Mouse (Mus musculus): ENCODE data around the gene Gm973. TPM values are rescaled to one million over a fixed set of nuclear protein-coding genes. Genes with fewer than 3 reads are reported as not detected.
A peak's percentile ranks its signal among the peaks of the same experiment; 100 is the strongest.

Gene Gm973
- total RNA-seq (2022), result 10 to 100 TPM in 2 of 4 experiments, 1 to 10 TPM in 2; 2.2 to 59.5 (median 23.9) TPM

DNA sequence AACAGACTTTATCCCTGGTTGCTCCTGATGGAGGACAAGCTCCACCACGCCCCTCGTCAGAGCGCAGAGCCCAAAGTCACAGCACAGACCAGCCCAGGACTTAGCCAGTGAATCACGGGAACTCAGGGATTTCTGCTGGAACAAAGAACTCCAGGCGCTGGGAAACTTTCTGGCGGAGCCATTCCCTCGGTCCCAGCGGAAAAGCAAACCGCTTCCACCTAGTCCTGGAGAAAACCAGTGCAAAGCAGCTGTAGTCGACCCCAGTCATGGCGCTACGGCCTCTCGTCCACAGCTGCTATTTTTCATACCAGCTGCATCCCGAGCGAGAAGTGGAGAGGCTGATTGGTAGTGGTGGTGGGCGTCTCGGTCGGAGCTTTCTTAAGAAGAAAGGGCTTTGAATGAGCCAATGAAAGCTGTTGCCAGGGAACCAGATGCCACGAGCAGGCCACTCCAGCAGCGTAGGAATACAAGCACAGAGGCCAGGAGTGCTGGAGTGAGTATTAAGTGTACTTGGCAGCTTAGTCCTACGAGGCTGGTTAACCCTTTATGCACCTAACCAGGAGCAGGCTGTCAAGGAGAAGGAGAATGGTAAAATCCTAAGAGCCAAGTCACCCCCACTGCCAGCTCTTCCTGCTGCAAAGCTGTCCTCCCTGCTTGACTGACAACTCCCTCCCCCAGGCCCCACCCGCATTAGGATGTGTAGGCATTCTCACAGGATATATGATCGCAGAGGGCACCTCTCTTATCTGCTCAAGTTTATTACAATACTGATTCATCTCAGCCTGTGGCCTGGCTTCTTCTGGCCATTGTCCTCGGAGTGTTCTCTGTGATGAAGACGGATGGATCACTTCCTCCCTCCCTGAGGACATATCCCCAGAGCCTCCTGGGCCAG, at the start of gene Gm973:
Gm973 (plus strand) TSS at position 239 of the 892 bp plus-strand sequence.
- DNase-seq, result no peak

DNA sequence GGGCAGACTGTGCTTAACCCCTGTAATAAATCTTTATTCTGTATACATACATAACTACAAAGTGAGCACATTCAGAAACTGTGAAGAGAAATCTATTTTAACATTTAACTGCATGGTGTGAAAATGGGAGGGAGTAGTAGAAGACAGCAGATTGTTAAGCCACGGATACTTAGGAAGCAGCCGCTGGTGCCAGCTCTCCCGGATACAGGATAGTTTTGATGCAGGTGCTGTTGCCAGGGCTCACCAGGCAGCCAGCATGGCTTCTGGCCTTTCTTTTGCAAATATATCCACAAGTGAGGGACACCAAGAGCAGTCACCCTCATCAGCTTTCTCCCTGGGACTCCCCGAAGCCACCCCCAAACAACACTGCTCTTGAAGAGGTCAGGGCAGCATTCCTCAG, 46.9 kb upstream of the Gm973 start:
- no peak for DNase-seq

DNA sequence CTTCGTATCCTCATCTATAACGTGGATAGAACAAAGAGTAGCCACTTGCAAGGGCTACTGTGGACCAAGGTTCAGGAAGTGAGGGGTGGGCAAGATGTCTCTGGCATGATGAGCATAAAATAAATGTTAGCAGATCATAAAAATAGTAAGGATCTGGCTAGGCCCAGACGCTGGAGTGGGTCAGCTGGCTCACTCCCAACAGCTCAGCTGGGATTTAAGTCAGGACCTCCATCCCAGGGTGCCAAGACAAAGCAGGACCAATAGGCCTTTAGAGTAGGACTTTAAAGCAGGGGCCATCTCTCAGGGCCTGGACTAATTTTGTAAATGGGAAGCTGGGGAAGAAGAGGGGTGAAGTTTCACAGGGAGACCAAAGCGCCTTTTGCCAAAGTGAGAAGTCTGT, 45.3 kb upstream of the Gm973 start:
- no peak for DNase-seq

DNA sequence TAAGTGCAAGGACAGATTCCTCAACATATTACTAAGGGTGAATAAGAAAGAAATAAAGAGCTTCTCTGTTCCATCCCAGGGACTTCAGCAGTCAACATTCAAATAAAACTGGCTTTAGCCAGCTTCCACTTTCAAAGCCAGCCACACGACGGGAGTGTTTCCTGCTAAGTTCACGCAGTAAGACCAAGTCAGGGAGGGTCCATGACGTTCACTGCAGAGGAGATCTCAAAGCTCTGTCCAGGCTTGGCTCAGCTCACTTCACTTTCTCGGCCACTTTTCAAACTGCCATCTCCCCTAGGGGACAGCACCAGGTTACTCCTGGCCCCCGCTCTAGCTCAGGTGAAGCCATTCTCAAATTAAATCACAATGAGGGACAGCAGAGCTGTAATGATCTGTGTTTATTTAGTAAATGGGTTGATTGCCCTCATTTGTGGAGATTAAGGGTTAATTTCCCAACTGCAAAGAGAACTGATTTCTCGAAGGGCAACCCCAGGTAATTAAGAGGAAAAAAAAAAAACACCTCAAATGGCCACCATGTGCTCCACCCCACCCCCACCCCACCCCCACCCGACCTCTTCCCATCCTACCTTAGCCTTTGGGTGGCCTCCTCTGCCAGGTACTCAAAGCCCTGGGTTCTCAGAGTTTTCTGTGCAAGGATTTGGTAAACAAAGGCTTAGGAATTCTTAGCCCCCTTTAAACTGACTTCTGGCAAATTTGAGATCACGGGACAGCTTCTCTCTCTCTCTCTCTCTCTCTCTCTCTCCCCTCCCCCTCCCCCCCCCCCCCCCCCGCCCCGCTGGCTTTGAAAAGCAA, 43.5 kb upstream of the Gm973 start:
- no peak for DNase-seq

DNA sequence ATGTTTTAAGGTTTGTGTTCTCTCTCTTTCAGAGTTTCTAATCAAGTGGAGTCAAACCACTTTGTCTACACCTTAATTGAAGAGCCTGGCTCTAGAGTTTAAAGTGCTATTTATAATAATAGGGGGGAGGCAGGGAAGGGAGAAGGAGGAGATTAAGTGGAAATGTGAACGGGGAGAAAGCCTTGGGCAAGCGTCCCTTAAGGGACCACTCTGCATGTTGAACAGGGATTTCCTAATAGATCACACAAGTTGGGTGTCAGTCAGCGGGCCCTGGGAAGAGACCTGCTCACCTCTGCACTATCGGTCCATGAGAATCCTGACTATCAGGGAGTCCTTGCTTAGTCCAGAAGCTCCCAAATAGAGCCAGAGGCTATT, 42.9 kb upstream of the Gm973 start:
- DNase-seq, result no peak

DNA sequence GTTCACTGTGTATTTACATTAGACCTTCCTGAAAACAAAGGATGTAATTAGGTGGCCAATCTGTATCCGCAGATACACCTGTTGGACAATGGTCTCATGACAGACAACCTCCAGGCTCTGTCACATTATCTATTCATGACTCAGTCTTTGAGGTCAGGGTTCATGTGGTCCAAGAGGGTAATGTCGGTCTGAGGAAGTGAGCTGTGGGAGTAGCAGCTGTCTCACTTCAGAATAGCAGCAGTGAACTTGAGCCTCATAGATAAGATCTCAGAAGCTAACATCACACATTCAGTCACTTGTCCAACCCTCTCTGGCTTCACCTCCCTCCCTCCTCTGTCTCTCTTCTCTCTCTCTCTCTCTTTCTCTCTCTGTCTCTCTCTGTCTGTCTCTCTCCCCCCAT, 40.4 kb upstream of the Gm973 start:
- DNase-seq, result no peak

DNA sequence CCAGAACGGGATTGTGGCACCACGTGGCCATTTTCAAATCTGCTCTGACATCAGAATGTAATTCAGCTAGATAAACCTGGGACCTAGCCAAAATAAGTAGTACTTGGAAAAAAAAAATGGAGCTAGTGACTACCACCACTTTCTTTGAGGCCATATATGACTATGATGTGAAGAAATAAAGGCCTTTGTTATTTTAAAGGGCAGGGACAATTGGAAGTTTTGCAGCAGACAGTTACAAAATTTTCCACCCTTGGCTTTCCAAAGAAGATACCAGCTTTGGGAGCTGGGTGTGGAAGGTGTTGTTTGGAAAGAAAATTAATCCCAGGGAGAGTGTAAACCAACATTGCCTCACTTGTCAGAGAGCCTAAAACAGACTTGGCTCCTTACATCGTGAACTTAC, 37.2 kb upstream of the Gm973 start:
- DNase-seq, result no peak

DNA sequence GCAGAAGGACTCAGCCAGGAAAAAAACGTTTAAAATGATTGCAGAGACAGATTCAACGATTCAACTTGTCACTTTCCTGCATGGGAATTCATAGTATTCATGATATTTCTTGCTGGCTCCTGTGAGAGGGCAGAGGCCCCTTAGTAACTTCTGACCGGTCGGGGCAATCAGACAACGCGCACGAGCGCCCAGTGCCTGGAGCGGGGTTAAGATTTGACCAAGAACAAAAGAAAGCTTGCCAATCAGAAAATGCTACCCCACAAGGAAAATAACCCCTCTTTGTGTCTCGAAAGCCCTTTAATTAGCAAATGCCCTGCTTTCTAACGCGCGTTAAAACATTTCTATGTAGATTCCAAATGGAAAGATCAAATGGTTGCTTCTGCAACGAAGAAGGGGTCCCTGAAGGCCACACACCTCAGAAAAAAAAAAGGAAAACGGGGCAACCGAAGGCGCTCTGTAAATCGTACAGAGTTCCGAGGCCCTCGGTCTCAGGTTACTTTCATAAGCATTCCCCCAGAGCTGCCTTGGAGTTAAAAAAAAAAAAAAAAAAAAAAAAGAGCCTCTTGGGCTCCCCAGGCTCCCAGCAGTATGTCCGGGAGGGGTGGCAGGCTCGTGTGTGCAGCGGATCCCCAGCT, 35.1 kb upstream of the Gm973 start:
- DNase-seq, result no peak

DNA sequence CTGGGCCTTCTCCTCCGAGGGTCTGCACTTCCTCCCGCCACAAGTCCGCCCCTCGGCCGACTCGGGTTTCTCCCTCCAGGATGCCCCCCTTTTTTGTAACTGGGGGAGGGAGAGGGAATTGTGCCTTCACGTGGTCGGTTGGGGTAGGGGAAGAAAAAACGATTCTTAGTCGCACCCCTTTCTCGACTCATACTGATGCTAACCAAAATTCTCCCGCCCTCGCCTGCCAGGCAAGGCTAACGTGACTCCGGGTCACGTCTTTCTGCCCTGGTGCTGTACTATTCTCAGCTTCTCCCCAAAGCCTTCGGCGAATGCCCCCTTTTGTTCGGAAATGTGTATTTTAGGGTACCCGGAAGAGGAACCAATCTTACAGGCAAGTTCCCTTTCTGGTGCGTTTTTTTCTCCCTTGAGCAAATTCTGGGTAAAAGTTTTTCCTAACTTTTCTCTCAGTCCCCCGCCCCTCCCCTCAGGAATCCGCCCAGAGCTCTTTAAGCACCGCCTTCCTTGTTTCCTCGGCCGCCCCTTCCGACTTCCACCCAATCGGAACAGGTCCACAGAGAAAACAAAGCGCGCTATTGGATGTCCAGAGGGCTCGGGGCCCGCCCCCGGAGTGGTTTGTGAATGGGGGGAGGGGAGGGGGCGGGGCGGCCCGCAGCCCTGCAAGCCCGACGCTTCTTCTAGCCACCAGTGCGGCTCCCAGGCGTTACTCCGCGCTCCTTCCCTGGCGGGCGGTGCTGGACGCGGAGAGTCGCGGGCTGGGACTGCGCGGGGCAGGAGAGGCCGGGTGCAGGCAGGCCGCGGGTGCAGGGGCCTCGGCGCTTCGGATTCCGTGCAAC, 34.4 kb upstream of the Gm973 start:
- peak; percentile 95 for DNase-seq

DNA sequence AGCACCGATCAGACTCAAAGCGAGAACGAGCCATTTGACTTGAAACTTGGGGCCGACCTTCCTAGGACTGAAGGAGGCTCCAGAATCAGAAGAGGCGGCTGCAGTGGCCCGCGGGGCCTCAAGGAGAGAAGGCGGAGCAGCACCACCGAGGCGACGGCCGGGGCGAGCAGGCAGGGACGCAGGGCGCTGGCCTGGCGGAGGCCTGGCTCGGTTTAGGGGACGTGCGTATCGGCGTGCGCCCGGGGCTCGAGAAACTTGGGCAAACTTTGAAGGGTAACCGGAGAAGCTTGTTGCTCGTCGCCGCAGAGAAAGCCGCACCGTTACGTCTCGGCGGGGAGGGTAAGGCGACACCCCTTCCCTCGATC, 33.8 kb upstream of the Gm973 start, which contains the start of gene Fzd7:
Fzd7 (plus strand) TSS at position 94 of the 365 bp plus-strand sequence.
- no peak for DNase-seq

DNA sequence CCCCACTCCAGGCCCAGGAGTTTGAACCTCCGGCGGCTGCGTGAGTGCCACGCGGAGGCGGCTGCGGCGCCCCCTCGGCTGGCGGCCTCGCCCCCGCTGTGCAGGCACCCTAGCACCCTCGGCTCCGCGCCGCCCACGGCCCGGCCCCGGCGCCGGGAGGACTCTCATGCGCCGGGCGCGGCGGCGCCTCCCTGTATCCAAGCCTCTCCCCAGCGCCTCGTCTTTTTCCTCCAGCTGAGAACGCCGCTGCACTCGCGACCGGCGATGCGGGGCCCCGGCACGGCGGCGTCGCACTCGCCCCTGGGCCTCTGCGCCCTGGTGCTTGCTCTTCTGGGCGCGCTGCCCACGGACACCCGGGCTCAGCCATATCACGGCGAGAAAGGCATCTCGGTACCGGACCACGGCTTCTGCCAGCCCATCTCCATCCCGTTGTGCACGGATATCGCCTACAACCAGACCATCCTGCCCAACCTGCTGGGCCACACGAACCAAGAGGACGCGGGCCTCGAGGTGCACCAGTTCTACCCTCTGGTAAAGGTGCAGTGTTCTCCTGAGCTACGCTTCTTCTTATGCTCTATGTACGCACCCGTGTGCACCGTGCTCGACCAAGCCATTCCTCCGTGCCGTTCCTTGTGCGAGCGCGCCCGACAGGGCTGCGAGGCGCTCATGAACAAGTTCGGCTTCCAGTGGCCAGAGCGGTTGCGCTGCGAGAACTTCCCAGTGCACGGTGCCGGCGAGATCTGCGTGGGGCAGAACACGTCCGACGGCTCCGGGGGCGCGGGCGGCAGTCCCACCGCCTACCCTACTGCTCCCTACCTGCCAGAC, 33.2 kb upstream of the Gm973 start:
- peak; percentile 28 for DNase-seq

DNA sequence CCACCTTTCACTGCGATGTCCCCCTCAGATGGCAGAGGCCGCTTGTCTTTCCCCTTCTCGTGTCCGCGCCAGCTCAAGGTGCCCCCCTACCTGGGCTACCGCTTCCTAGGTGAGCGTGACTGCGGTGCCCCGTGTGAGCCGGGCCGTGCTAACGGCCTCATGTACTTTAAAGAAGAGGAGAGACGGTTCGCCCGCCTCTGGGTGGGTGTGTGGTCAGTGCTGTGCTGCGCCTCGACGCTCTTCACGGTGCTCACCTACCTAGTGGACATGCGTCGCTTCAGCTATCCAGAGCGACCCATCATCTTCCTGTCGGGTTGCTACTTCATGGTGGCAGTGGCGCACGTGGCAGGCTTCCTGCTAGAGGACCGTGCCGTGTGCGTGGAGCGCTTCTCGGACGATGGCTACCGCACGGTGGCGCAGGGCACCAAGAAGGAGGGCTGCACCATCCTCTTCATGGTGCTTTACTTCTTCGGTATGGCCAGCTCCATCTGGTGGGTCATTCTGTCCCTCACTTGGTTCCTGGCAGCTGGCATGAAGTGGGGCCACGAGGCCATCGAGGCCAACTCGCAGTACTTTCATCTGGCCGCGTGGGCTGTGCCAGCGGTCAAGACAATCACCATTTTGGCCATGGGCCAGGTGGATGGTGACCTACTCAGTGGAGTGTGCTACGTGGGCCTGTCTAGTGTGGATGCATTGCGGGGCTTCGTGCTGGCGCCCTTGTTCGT, 32.4 kb upstream of the Gm973 start:
- DNase-seq, result peak; percentile 63

DNA sequence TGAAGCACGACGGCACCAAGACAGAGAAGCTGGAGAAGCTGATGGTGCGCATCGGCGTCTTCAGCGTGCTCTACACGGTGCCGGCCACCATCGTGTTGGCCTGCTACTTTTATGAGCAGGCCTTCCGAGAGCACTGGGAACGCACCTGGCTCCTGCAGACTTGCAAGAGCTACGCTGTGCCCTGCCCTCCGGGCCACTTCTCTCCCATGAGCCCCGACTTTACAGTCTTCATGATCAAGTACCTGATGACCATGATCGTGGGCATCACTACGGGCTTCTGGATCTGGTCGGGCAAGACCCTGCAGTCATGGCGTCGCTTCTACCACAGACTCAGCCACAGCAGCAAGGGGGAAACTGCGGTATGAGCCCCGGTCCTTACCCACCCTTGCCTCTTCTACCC, 31.8 kb upstream of the Gm973 start:
- no peak for DNase-seq

DNA sequence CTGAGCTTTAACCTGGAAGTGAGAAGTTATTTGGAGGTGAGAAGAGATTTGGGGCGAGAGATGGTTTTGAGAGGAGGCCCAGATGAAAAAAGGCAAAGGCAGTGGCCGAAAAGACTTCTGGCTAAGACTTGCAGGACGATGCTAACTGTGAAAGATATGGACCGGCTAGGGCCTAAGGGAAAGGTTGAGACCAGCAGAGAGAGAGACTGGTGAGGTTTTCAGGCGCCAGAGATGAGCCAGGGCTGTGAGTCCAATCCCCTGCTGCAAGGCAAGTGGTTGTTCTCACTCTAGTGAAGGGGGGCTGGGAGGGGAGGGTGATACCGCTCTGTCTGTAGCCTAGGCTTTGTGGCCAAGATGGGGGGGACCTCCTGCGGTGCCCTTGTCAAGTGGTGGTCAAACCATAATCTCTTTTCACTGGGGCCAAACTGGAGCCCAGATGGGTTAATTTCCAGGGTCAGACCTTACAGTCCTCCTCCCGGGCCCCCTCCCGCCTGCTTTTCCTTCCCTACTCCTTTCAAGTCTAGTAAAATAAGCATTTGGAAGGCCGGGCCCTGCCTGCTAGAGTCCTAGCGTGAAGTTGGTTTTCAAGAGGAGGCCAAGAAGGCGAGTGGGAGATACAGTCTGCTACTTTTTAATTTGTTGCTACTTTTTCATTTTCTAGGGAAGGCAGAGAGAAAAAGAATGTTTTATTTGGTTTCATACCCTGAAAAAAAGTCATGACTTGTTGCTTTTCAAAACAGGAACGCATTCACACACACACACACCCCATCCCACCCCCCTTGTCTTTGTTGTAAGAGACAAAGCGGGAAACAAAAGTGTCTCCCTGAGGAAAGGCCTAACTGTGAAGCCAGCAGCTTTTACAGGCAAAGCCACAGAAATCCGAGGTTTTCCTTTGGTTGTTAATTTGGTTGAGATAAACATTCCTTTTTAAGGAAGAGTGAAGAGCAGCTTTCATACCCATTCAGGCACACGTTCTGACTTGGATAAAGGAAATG, 31.0 kb upstream of the Gm973 start:
- no peak for DNase-seq

DNA sequence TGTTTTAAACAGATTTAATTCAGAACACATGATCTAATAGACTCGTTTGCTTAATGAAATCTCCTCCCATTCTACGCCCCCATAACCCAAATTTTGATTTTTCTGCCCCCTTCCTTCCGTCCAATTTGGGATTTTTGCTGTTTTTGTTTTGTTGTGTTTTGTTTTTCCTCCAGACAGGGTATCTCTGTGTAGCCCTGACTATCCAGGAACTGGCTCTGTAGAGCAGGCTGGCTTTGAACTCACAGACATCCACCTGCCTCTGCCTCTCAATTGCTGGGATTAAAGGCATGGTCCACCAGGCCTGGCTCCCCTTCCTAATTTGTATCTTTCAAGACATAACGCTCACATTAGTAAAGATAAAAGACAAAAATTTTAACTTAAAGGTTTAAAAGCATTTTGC, 30.3 kb upstream of the Gm973 start:
- no peak for DNase-seq

DNA sequence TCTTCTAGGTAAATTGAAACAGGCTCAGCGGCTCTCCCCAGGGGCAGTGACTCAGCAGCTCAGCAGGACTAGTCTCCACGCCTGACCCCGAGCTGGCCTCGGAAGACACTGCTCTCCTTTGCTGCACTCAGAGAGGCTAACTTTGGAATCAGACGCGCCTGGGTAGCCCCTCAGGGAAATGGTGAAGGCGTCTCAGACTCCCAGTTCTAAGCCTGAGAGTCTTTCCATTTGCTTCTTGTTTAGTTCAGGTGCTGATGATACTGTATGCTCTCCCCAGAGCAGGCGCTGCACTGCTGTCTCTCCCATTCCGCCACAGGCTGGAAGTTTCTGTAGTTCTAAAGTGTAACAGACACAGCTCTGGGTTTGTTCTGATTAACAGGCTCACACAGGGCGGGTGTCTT, 28.4 kb upstream of the Gm973 start:
- DNase-seq, result peak; percentile 54

DNA sequence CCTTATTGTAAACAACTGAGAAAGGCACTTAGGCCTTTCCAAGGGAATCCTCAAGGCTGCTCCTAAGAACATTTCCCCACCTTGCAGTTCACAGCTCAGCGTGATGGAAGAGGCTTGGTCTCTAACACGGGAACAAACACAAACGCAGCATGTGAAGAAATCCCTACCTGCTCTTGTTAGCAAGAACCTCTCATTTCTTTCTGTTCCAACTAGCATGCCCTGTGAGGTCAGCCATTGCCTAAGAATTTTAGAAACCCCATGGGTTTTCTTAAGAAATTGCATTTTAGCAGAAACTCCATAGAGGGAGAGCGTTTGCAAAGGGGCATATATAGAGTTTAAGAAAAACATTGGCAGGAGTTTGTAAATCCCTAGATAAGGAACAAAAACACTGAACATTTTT, 27.6 kb upstream of the Gm973 start:
- no peak for DNase-seq

DNA sequence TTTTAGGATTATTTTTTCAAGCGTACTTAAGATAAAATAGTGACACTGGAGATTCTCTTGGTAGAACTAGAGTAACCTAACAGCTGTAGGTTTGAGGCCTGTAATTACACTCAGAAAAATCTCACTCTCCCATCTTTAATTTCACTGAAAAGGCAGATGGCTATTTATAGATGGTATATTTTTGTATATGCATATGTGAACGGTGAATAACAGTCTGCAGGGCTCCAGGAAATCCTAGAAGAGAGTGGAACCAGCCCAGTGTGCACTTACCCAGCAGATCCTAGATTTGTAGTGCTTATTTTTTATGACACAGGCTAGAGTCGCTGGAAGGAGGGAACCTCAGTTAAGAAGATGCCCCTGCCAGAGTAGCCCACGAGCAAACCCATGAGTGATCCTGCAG, 27.1 kb upstream of the Gm973 start:
- DNase-seq, result no peak

DNA sequence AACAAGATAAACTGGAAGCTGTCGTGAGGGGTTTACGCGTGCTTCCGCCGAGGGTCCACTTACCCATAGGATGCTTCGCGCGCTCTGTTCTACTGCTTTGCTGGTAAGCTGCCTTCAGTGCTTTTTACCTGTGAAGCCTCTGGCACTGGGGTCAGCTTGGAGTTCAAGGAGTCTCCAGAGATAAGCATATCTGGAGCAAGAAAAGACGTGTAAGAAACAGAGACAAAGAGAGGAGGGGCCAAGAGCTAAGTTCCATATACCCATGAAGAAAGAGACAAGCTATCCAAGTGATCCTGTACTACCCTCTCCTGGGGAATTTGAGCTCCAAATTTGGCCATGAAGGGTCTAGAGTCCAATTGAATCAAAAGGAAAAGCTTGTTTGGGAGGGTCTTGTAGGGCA, 24.5 kb upstream of the Gm973 start:
- no peak for DNase-seq

All from adrenal gland, adult 8-10 months (tissue).